Mouse (Mus musculus) layer of hippocampus, postnatal 25 days (tissue): Measurements from ENCODE around the gene Gm26965. TPM values are rescaled to one million over a fixed set of nuclear protein-coding genes. Genes with fewer than 3 reads are reported as not detected.
A peak's percentile ranks its signal among the peaks of the same experiment; 100 is the strongest.
"Not testable (repeated sequence)": the region's sequence is repeated elsewhere in the genome, so short reads cannot be mapped to it uniquely, and the experiment has no call there.

ENCODE experiments used
- DNase-seq, 2 experiments: peaks; one replicate each; pipeline ENCODE4 v3.0.0; 2022; ENCODE audit warnings: mixed read lengths in 2 of 2, low spot score in 1 of 2; ENCODE audit errors: extremely low spot score in 1 of 2
- total RNA-seq, 2 experiments: library from RNA; stranded (reverse); gene quantifications; 2 replicates each; pipeline ENCODE4 v1.2.3; 2021

Gene Gm26965
- total RNA-seq: under 1 TPM in 1 of 2 experiments, not detected in 1; 0.49 TPM

GRCm38 (mm10) chr13:67525753-67526410 lies at the start of gene Gm26965, which contains the start of gene Zfp87:
TSS of gene Gm26965 (minus strand) at chr13:67526151.
TSS of gene Zfp87 (minus strand) at chr13:67526177.
- DNase-seq: peak; percentile 77 to 82

DNA sequence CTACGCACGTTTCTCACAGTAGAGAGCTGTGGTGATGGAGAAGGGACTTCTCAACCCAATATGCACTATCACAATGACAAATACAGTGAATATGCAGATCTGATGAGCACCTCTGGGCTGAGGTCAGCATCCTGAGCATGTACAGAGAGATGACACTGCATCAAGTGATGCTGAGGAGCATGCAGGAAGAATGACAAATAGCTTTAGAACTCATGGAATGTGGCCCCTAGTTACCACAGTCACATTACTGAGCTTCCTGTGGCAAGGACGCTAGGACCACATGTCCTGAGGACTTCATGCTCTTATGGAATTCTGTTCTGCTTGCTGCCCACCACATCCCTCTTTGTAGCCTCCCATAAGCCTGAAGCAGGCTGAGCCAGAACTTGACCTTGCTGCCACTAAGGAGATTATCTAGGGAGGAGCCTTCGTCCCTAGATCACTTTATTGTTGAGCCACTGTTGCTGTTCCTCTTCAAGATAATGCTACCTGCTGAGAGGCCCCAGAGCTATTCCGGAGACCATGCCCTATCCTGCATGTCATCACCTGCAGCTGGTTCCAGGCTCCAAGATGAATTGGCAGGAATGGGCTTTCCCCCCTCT lies 46.7 kb upstream of the Gm26965 start:
- no peak for DNase-seq

DNA sequence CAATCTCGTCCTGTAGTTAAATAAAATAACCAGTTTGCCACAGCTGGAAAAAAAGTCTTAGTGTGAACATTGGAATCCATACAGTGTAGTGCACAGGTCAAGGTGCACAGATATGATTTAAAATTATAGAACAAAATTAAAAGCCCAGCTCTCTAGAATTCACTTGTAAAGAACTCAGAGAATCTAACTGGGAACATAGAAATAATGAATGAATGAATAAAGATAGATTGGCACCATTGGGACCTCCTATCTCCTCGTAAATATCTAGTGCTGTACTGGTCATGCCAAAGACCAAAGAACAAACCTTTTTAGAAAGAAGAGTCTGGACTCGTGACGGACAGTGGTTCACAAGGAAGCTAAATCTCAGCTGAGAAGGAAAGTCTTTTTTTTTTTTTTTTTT lies 27.8 kb upstream of the Gm26965 start, which contains the start of gene Zfp748:
Zfp748 (minus strand) TSS at position 101 of the 400 bp plus-strand sequence.
- no peak for DNase-seq

- peak; percentile 70 to 77 for DNase-seq
Measured at GRCm38 (mm10) chr13:67552505-67553346, 26.8 kb upstream of the Gm26965 start.

- no peak for DNase-seq
Measured at GRCm38 (mm10) chr13:67545941-67546340, 20.0 kb upstream of the Gm26965 start.

GRCm38 (mm10) chr13:67527049-67527730 lies 1.2 kb upstream of the Gm26965 start:
- no peak for DNase-seq

GRCm38 (mm10) chr13:67500908-67501307 lies 25.0 kb downstream of the Gm26965 start:
- DNase-seq: no peak

- DNase-seq: peak; percentile 61 to 70
Measured at GRCm38 (mm10) chr13:67500084-67500719, 25.7 kb downstream of the Gm26965 start, which contains the start of gene Zfp58. TSS of gene Zfp58 (minus strand) at chr13:67500555.

DNA sequence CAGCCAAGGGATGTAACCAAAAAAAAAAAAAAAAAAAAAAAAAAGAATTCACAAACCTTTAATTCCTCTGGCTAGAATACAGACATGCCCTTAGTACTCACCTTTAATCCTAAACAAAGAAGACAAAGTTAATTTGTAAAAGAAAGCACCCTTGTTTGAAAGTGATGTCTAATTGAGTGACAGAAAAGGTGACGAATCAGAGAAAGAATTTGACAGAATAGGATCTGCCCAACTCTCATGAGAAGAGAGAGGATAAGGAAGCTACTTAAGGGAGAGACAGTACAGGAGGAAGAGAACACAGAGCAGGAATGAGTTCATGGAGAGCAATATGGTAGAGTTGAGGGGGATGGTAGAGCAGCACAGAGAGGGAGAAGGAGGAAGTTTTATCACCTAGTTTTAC lies 30.3 kb downstream of the Gm26965 start:
- no peak for DNase-seq

- DNase-seq: peak in 1 of 2 experiments; percentile 11
Measured at GRCm38 (mm10) chr13:67484424-67484811, 41.5 kb downstream of the Gm26965 start.

- peak; percentile 72 to 79 for DNase-seq
Measured at GRCm38 (mm10) chr13:67483625-67484423, 42.1 kb downstream of the Gm26965 start, which contains the start of gene Zfp874b. TSS of gene Zfp874b (minus strand) at chr13:67484258.

DNA sequence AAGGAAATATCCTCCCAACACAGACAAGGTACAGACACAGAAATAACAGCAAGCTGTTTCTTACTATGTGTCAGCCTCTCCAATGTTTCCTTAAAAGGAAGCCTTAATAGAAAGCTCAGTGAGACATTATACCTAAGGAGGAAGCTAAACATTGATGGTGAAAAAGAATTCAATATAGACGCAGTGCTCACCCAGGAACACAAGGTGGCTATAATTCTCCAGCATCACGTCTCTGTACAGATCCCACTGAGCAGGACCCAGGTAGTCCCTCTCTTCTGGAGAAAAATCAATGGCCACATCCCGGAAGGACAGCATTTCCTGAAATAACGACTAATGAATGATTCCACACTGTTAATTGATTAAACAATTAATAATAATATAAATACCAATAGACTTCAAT lies 44.4 kb downstream of the Gm26965 start:
- no peak for DNase-seq

DNA sequence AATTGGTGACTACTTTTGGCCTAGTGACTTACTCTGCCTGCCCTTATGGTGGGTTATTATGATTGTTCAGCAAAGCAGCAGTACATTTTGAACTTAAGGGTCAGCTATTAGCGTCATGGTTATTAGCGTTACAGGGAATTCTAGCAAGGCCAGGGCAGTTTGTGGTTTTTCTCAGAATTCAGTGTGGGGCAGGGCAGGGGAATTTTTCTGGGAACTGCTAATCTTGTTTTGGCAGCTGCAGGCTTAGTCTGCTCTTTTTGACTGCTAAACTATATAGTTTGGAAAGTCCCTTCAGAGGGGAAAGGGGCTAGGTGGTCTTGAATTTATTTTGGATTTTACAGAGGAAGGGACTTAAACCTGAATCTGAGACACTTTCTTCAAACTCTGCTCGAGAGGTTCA lies 56.7 kb downstream of the Gm26965 start:
- no peak for DNase-seq

DNA sequence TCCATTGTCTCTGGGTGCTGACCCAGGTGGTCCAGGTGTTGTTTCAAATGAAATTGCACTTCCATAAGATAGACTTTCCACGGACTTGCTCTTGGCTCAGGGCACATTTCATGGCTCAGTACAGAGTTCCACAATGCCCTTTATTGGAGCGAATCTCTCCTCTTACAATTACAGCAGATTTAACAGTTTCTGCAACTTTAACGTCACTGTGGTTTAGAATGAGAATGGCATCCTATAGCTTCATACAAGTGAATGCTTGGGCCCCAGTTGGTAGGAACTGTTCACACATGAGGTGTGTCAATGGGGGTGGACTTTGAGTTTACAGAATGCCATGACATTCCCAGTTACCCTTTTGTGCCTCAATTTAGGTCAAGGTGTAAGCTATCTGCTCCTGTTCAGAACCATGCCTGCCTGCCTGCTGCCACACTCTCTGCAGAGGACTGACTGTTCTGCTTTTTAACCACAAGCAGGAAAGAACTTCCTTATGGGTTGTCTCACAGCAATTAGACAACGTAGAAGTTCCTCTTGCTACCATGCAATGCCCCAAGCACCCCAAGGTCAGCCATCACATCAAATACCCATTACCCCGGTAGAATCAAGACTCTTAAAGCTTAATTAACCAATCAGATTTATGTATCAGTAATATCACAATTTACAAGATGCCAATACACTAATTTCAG lies 62.3 kb downstream of the Gm26965 start:
- not testable (repeated sequence) for DNase-seq

DNA sequence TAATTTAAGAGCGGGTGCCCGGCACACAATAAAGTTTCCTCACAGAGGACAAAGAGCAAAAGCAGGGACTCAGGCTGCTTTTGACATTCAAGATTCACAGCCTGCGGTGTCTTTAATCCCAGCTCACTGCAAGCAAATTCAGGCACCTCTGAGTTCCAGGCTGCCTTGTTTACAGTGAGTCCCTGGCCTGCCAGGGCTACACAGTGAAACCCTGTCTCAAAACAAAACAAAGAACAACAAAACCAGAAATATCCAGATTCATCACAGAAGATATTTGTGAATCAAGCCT lies 74.0 kb downstream of the Gm26965 start:
- no peak for DNase-seq

DNA sequence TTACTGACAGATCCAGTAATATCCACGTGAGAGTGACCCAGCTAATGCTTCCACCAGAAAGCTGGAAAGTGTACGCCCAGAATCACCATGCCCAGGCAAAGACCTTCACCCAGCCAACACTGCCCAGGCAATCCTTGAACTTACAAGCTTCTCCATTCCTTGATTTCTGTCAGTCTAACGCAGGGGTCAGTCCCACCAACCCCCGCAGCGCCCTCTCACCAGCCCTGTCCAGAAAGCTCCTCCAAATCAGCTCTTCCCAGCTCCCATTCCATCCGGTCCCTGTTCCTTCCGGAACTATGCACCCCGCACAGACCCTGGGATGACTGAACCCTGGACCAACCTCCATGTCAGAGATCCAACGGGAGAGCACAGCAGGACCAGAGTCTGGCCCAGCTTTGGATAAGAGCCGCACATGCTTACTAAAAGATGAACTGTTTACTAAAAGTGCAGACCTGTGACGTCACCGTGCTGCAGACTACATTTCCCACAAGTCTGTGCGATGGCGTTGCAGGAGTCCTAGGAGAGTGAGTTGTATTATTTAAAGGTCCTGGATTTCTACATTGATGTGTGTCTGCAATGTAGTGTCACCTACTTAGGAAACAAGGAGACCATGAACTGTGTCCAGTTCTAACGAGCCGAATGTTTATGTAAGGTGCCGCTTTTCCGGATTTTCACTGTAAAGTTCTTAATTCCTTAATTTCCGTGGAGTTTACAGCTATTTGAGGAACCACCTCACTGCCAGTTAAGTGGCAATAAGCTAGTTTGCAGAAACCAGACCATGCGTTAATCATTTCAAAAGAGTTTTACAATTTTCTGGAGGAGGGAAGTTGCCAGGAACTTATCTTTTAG lies 74.6 kb downstream of the Gm26965 start, which contains the start of gene Zfp874a:
Zfp874a (minus strand) TSS at position 453 of the 849 bp plus-strand sequence.
- DNase-seq: peak; percentile 52 to 83
